Mouse (Mus musculus) cortical plate, adult 2 months (tissue): Measurements from ENCODE around the gene Mycn.

Experiments used
- CTCF ChIP-seq: fragments of 200-500 bp; IDR thresholded peaks from 2 replicates; pipeline ENCODE4 v1.5.1; 2011; ENCODE audit warnings: mild to moderate bottlenecking, control low read depth, low read length; ENCODE audit not compliant: insufficient read depth; ENCODE audit errors: extremely low read depth
- POLR2A ChIP-seq: fragments of 200-500 bp; IDR thresholded peaks from 2 replicates; pipeline ENCODE4 v1.6.1; 2011; ENCODE audit warnings: mild to moderate bottlenecking, low read length, control low read depth; ENCODE audit not compliant: insufficient read depth; ENCODE audit errors: extremely low read depth

DNA sequence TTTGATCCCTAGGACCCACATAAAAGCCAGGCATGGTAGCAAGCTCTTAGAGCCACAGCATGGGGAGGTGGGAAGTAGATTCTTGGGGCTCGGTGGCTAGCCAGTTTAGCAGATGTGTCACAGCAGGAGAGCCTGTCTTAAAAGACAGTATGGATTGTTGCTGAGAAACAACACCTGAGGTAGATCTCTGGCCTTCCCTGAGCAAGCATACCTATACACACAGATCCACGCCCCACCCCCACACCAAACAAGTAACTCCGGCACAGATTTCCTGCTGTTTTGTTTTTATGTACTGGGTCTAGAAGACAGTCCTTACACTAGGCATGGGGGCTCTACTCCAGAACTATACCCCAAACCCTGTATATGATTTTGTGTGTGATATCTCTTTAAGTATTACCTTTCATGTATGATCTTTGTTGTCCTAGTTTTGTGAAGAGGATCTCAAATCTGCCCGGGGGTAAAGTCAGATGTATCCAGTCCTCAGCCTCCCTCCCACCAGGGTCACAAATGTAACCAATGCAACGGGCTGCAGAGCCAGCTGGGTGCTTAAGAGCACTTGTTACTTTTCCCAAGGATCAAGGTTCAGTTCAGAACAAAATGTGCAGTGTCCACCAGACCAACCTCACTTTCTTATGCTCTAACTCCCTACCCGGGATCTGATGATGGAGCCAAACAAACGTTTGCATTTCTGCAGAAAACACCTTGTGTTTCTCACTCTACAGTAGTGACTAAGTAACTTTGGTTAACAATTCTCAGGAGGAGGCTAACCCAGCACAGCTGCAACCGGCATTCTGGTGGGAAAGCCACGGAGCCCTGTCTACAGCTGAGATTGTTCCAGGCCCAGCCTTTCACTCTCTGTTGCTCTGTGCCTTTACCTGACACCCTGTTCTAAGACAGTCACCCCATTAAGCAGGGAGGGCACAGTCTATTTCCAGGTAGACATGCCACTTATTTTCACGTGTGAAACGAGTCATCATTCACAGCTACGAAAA, 21.3 kb downstream of the Mycn start:
- TF ChIP-seq POLR2A (no peak), CTCF (no peak)
